10 mouse cellular contexts compared by ENCODE assay signal in genomic region chr2:155020247-155020826, GRCm38 (mm10). TPM values are rescaled to one million over a fixed set of nuclear protein-coding genes. Genes with fewer than 3 reads are reported as not detected.
A peak's percentile ranks its signal among the peaks of the same experiment; 100 is the strongest.
DNase-seq lines count a peak whose midpoint lies in the region; ATAC-seq and TF ChIP-seq lines count a peak whose summit lies in the region.
"Not testable (repeated sequence)": the region's sequence is repeated elsewhere in the genome, so short reads cannot be mapped to it uniquely, and the experiment has no call there.
"Had no signal": no experiment of that assay in that cellular context is flagged by ENCODE, and none has a peak within 500 bp of the region (broad histone marks: within the 10 kb centered on the region; RNA-seq: fewer than 3 reads in every experiment).

No protein-coding gene starts in this region.

- H3K4me2 ChIP-seq in forebrain, embryonic 11.5 days (ENCODE audit: low read depth, low read length, severe bottlenecking): peak overlapping the region; percentile 88; the same call in 1 of the 2 replicates
- peak overlapping the region; percentile 84 for H3K4me2 ChIP-seq in heart, embryonic 13.5 days
- peak overlapping the region; percentile 99 for H3K4me2 ChIP-seq in intestine, embryonic 14.5 days (ENCODE audit: low read length)
- peak overlapping the region; percentile 79; the same call in 1 of the 2 replicates for H3K4me2 ChIP-seq in limb, embryonic 14.5 days (replicated peaks; ENCODE audit: low read depth, low read length, severe bottlenecking)
- H3K4me2 ChIP-seq in midbrain, embryonic 11.5 days: peak overlapping the region; percentile 90; the same call in 1 of the 2 replicates
- peak overlapping the region; percentile 87 for H3K4me2 ChIP-seq in neural tube, embryonic 14.5 days (ENCODE audit: low read depth, low read length)

- ATAC-seq in forebrain, embryonic 11.5 days (replicated peaks; ENCODE audit: low FRiP score); heart, embryonic 13.5 days (ENCODE audit: extremely low read depth, insufficient number of reproducible peaks, low FRiP score, low TSS enrichment); intestine, embryonic 14.5 days (replicated peaks; ENCODE audit: low FRiP score, low TSS enrichment, low read depth); limb, embryonic 14.5 days (ENCODE audit: low FRiP score, low read depth); midbrain, embryonic 11.5 days (ENCODE audit: low FRiP score); neural tube, embryonic 14.5 days (ENCODE audit: low read depth): not testable (repeated sequence)

- peak; percentile 13 to 26 for DNase-seq in cerebellum, postnatal 10 days
- peak; percentile 57 for DNase-seq in forebrain, embryonic 11.5 days (ENCODE audit: low spot score)
- not testable (repeated sequence) for DNase-seq in intestine, embryonic 14.5 days (ENCODE audit: low spot score); limb, embryonic 14.5 days (ENCODE audit: low spot score); midbrain, embryonic 11.5 days (ENCODE audit: low spot score, missing footprints)

- not testable (repeated sequence) for H3K36me3 ChIP-seq in forebrain, embryonic 11.5 days (ENCODE audit: control insufficient read depth, insufficient read depth, low read length); heart, embryonic 13.5 days; intestine, embryonic 14.5 days (ENCODE audit: control insufficient read depth, insufficient read depth, low read length); limb, embryonic 14.5 days (ENCODE audit: control insufficient read depth, insufficient read depth, low read length); midbrain, embryonic 11.5 days (ENCODE audit: control insufficient read depth, insufficient read depth, low read length); neural tube, embryonic 14.5 days (ENCODE audit: control insufficient read depth, insufficient read depth, low read length)

- H3K9ac ChIP-seq in forebrain, embryonic 11.5 days (ENCODE audit: low read length): peak overlapping the region; percentile 25
- peak overlapping the region; percentile 80; the same call in 1 of the 2 replicates for H3K9ac ChIP-seq in heart, embryonic 13.5 days
- H3K9ac ChIP-seq in intestine, embryonic 14.5 days (ENCODE audit: low read length); limb, embryonic 14.5 days (ENCODE audit: low read depth, low read length, severe bottlenecking); neural tube, embryonic 14.5 days (replicated peaks; ENCODE audit: low read depth, low read length): not testable (repeated sequence)
- peak overlapping the region; percentile 33; the same call in 1 of the 2 replicates for H3K9ac ChIP-seq in midbrain, embryonic 11.5 days (ENCODE audit: low read length)

- not testable (repeated sequence) for H3K9me3 ChIP-seq in forebrain, embryonic 11.5 days (ENCODE audit: control insufficient read depth, low read length); heart, embryonic 13.5 days; intestine, embryonic 14.5 days (ENCODE audit: control insufficient read depth, low read length); limb, embryonic 14.5 days (ENCODE audit: control insufficient read depth, low read length); midbrain, embryonic 11.5 days (ENCODE audit: control insufficient read depth, low read length); neural tube, embryonic 14.5 days (ENCODE audit: control insufficient read depth, low read length)

- not testable (repeated sequence) for TF ChIP-seq POLR2A in limb, embryonic 14.5 days (IDR thresholded peaks at IDR 0.05; ENCODE audit: borderline replicate concordance, extremely low read depth, insufficient read depth, insufficient read length)

- not testable (repeated sequence) for H3K27me3 ChIP-seq in forebrain, embryonic 11.5 days (ENCODE audit: control insufficient read depth, insufficient read depth, low read length); intestine, embryonic 14.5 days (replicated peaks; ENCODE audit: control insufficient read depth, insufficient read depth, low read length); limb, embryonic 14.5 days (ENCODE audit: control insufficient read depth, insufficient read depth, low read length); midbrain, embryonic 11.5 days (ENCODE audit: control insufficient read depth, insufficient read depth, low read length); neural tube, embryonic 14.5 days (ENCODE audit: control insufficient read depth, insufficient read depth, low read length)
- peaks cover 23% of the 10 kb centered on the region for H3K27me3 ChIP-seq in heart, embryonic 13.5 days (replicated peaks)

- peak overlapping the region; percentile 1; the same call in 1 of the 2 replicates for H3K27ac ChIP-seq in forebrain, embryonic 11.5 days (ENCODE audit: low read depth, low read length)
- not testable (repeated sequence) for H3K27ac ChIP-seq in heart, embryonic 13.5 days (replicated peaks); intestine, embryonic 14.5 days (ENCODE audit: low read depth); limb, embryonic 14.5 days (replicated peaks; ENCODE audit: low read depth, low read length); midbrain, embryonic 11.5 days (ENCODE audit: low read depth, low read length); neural tube, embryonic 14.5 days (ENCODE audit: low read depth, low read length)

- H3K4me1 ChIP-seq in forebrain, embryonic 11.5 days (replicated peaks; ENCODE audit: control insufficient read depth, insufficient read depth, low read length); intestine, embryonic 14.5 days (replicated peaks; ENCODE audit: control insufficient read depth, insufficient read depth, low read length); limb, embryonic 14.5 days (ENCODE audit: control insufficient read depth, insufficient read depth, low read length); midbrain, embryonic 11.5 days (ENCODE audit: control insufficient read depth, insufficient read depth, low read length); neural tube, embryonic 14.5 days (ENCODE audit: control insufficient read depth, insufficient read depth, low read length): not testable (repeated sequence)
- H3K4me1 ChIP-seq in heart, embryonic 13.5 days: peaks cover 14% of the 10 kb centered on the region

- not testable (repeated sequence) for H3K4me3 ChIP-seq in forebrain, embryonic 11.5 days (ENCODE audit: low read depth, low read length); heart, embryonic 13.5 days; intestine, embryonic 14.5 days (ENCODE audit: low read depth, low read length); limb, embryonic 14.5 days (replicated peaks; ENCODE audit: low read length); midbrain, embryonic 11.5 days (ENCODE audit: low read depth, low read length); neural tube, embryonic 14.5 days (ENCODE audit: low read depth, low read length)

- WGBS in forebrain, embryonic 11.5 days: 13% methylated on average over 20 of the region's 20 CpGs
- WGBS in heart, embryonic 13.5 days: 35% methylated on average over 20 of the region's 20 CpGs
- whole genome bisulfite sequencing in intestine, embryonic 14.5 days: 44% methylated on average over 20 of the region's 20 CpGs
- WGBS in limb, embryonic 14.5 days: 25% methylated on average over 20 of the region's 20 CpGs
- 15% methylated on average over 20 of the region's 20 CpGs for WGBS in midbrain, embryonic 11.5 days
- WGBS in neural tube, embryonic 14.5 days: 17% methylated on average over 20 of the region's 20 CpGs

RNA-seq across cellular contexts. Expression of gene Gm14226, which starts 2.3 kb away (rescaled TPM):
- 0.27 and 0.40 TPM in 2 replicates for polyA plus RNA-seq in forebrain, embryonic 11.5 days (2014; fragmentation: Nextera tagmentation; extraction: Ambion mirVana)
- 0.37 and 0.53 TPM in 2 replicates for polyA plus RNA-seq in heart, embryonic 13.5 days (2015; fragmentation: Nextera tagmentation; extraction: Ambion mirVana)
- polyA plus RNA-seq in intestine, embryonic 14.5 days (2014; fragmentation: Nextera tagmentation; extraction: Ambion mirVana): 3.4 and 5.7 TPM in 2 replicates
- 17.4 and 17.7 TPM in 2 replicates for polyA plus RNA-seq in limb, embryonic 14.5 days (2012; rRNA removed)
- polyA plus RNA-seq in limb, embryonic 14.5 days (2014; fragmentation: Nextera tagmentation; extraction: Ambion mirVana): 5.7 and 6.3 TPM in 2 replicates
- polyA plus RNA-seq in midbrain, embryonic 11.5 days (2014; fragmentation: Nextera tagmentation; extraction: Ambion mirVana): 0.07 and 0.11 TPM in 2 replicates
- 0.42 and 0.46 TPM in 2 replicates for polyA plus RNA-seq in neural tube, embryonic 14.5 days (2014; fragmentation: Nextera tagmentation; extraction: Ambion mirVana)
- polyA plus RNA-seq: CD4-positive, CD25-positive, alpha-beta regulatory T cell, adult 4 months; cerebellum, adult 2 months; macrophage had no signal

RNA-seq across cellular contexts. Expression of gene Ahcy, which starts 54.0 kb away (rescaled TPM):
- 91.8 and 95.8 TPM in 2 replicates for polyA plus RNA-seq in forebrain, embryonic 11.5 days (2014; fragmentation: Nextera tagmentation; extraction: Ambion mirVana)
- 47.5 and 49.4 TPM in 2 replicates for polyA plus RNA-seq in heart, embryonic 13.5 days (2015; fragmentation: Nextera tagmentation; extraction: Ambion mirVana)
- polyA plus RNA-seq in intestine, embryonic 14.5 days (2014; fragmentation: Nextera tagmentation; extraction: Ambion mirVana): 136 and 137 TPM in 2 replicates
- 123 and 133 TPM in 2 replicates for polyA plus RNA-seq in limb, embryonic 14.5 days (2012; rRNA removed)
- 70.5 and 72.7 TPM in 2 replicates for polyA plus RNA-seq in limb, embryonic 14.5 days (2014; fragmentation: Nextera tagmentation; extraction: Ambion mirVana)
- 75.2 and 87.3 TPM in 2 replicates for polyA plus RNA-seq in midbrain, embryonic 11.5 days (2014; fragmentation: Nextera tagmentation; extraction: Ambion mirVana)
- 29.7 and 37.0 TPM in 2 replicates for polyA plus RNA-seq in neural tube, embryonic 14.5 days (2014; fragmentation: Nextera tagmentation; extraction: Ambion mirVana)
